Mouse (Mus musculus) hindbrain, embryonic 15.5 days (tissue): ENCODE results near the gene Actr2. TPM values are rescaled to one million over a fixed set of nuclear protein-coding genes. Genes with fewer than 3 reads are reported as not detected.
A peak's percentile ranks its signal among the peaks of the same experiment; 100 is the strongest.
"Not testable (repeated sequence)": the region's sequence is repeated elsewhere in the genome, so short reads cannot be mapped to it uniquely, and the experiment has no call there.

Experiments
- ATAC-seq: fragments of 200-750 bp; cut with Nextera tagmentation; 2 replicates; pipeline ENCODE4 v1.8.0; 2017; ENCODE audit warnings: low read depth, moderate number of reproducible peaks, moderate TSS enrichment; ENCODE audit not compliant: low FRiP score
- H3K27ac ChIP-seq: fragments of 300-500 bp; sonication (generic); replicated peaks from 2 replicates; pipeline ENCODE4 v1.5.1; 2015; ENCODE audit warnings: mild to moderate bottlenecking, inconsistent platforms
- H3K27me3 ChIP-seq: fragments of 300-500 bp; sonication (generic); 2 replicates; pipeline ENCODE4 v1.6.1; 2015; ENCODE audit warnings: control low read depth, inconsistent platforms
- H3K36me3 ChIP-seq: fragments of 300-500 bp; sonication (generic); 2 replicates; pipeline ENCODE4 v1.6.1; 2015; ENCODE audit warnings: control low read depth, inconsistent platforms
- H3K4me1 ChIP-seq: fragments of 300-500 bp; sonication (generic); replicated peaks from 2 replicates; pipeline ENCODE4 v1.6.1; 2015; ENCODE audit warnings: control low read depth, inconsistent platforms
- H3K4me2 ChIP-seq: fragments of 300-500 bp; sonication (generic); 2 replicates; pipeline ENCODE4 v1.6.1; 2015; ENCODE audit warnings: moderate library complexity, mild to moderate bottlenecking, inconsistent platforms
- H3K4me3 ChIP-seq: fragments of 300-500 bp; sonication (generic); 2 replicates; pipeline ENCODE4 v1.5.1; 2015; ENCODE audit warnings: mild to moderate bottlenecking, inconsistent platforms
- H3K9ac ChIP-seq: fragments of 300-500 bp; sonication (generic); 2 replicates; pipeline ENCODE4 v1.6.1; 2015; ENCODE audit warnings: inconsistent platforms
- H3K9me3 ChIP-seq: fragments of 300-500 bp; sonication (generic); 2 replicates; pipeline ENCODE4 v1.6.1; 2016; ENCODE audit warnings: control low read depth, inconsistent platforms
- WGBS: fragments of 180-500 bp; shearing (Covaris S2); methylation state at CpG from one replicate; pipeline ENCODE4 v1.1.7; 2015; 5-methylcytosine and 5-hydroxymethylcytosine counted together
- polyA plus RNA-seq: library from polyadenylated mRNA; unstranded; fragments of >200 nt; fragmentation: Nextera tagmentation; extraction: Ambion mirVana; gene quantifications from 2 replicates; pipeline ENCODE4 v1.2.1, GENCODE M21; 2015

The Actr2 gene
- polyA plus RNA-seq: 151 and 156 TPM in 2 replicates

- Histone ChIP-seq H3K4me2 (peak within 1 kb of the TSS; percentile 65), H3K9ac (peak within 1 kb of the TSS; percentile 74), H3K4me3 (peak within 1 kb of the TSS; percentile 85), H3K4me1 (peaks cover 22% of the 10 kb centered on the region), H3K36me3 (no peaks in the 10 kb centered on the region), H3K27ac (peak within 1 kb of the TSS; percentile 88), H3K9me3 (no peaks in the 10 kb centered on the region), H3K27me3 (no peaks in the 10 kb centered on the region)
- under 1% methylated on average over 43 of the region's 57 CpGs for WGBS
- ATAC-seq: peak; percentile 99
These were observed at the start of gene Actr2 for GRCm38 (mm10) chr11:20112741-20113480. Actr2 (minus strand) TSS chr11:20112913.

GRCm38 (mm10) chr11:20158879-20159278, 46.2 kb upstream of the Actr2 start:
- Histone ChIP-seq H3K36me3 (no peaks in the 10 kb centered on the region), H3K9ac (no peak overlapping the region), H3K27ac (no peak overlapping the region), H3K4me3 (no peak overlapping the region), H3K4me1 (no peaks in the 10 kb centered on the region), H3K9me3 (no peaks in the 10 kb centered on the region), H3K27me3 (no peaks in the 10 kb centered on the region), H3K4me2 (no peak overlapping the region)
- ATAC-seq: no peak

GRCm38 (mm10) chr11:20153542-20153941, 40.8 kb upstream of the Actr2 start:
- H3K27me3 ChIP-seq, H3K27ac ChIP-seq, H3K36me3 ChIP-seq, H3K4me1 ChIP-seq, ATAC-seq, H3K4me3 ChIP-seq, H3K9ac ChIP-seq, H3K9me3 ChIP-seq, H3K4me2 ChIP-seq: not testable (repeated sequence)
- WGBS: 95% methylated on average over 5 of the region's 5 CpGs

- Histone ChIP-seq H3K9ac (no peak overlapping the region), H3K36me3 (no peaks in the 10 kb centered on the region), H3K27ac (no peak overlapping the region), H3K4me1 (no peaks in the 10 kb centered on the region), H3K4me2 (no peak overlapping the region), H3K9me3 (no peaks in the 10 kb centered on the region), H3K4me3 (no peak overlapping the region), H3K27me3 (no peaks in the 10 kb centered on the region)
- no peak for ATAC-seq
- 85% methylated on average over 4 of the region's 4 CpGs for WGBS
These were observed 39.6 kb upstream of the Actr2 start for GRCm38 (mm10) chr11:20152107-20152901.

- Histone ChIP-seq H3K36me3 (no peaks in the 10 kb centered on the region), H3K4me1 (no peaks in the 10 kb centered on the region), H3K27ac (no peak overlapping the region), H3K9ac (no peak overlapping the region), H3K4me2 (no peak overlapping the region), H3K9me3 (no peaks in the 10 kb centered on the region), H3K4me3 (no peak overlapping the region), H3K27me3 (no peaks in the 10 kb centered on the region)
- no peak for ATAC-seq
- 84% methylated on average over 5 of the region's 5 CpGs for WGBS
These were observed 38.6 kb upstream of the Actr2 start for GRCm38 (mm10) chr11:20151290-20151689.

- no peak overlapping the region for H3K27ac ChIP-seq
- H3K36me3 ChIP-seq: no peaks in the 10 kb centered on the region
- no peak overlapping the region for H3K4me3 ChIP-seq
- no peaks in the 10 kb centered on the region for H3K4me1 ChIP-seq
- no peak for ATAC-seq
- no peaks in the 10 kb centered on the region for H3K9me3 ChIP-seq
- no peak overlapping the region for H3K9ac ChIP-seq
- no peak overlapping the region for H3K4me2 ChIP-seq
- WGBS: 94% methylated on average over 3 of the region's 3 CpGs
- no peaks in the 10 kb centered on the region for H3K27me3 ChIP-seq
These were observed 37.2 kb upstream of the Actr2 start for GRCm38 (mm10) chr11:20149936-20150335.

GRCm38 (mm10) chr11:20145383-20145782, 32.7 kb upstream of the Actr2 start:
- H3K27me3 ChIP-seq: no peaks in the 10 kb centered on the region
- 25% methylated on average over 9 of the region's 9 CpGs for WGBS
- no peak overlapping the region for H3K27ac ChIP-seq
- no peak overlapping the region for H3K9ac ChIP-seq
- H3K4me3 ChIP-seq: no peak overlapping the region
- H3K36me3 ChIP-seq: no peaks in the 10 kb centered on the region
- no peaks in the 10 kb centered on the region for H3K4me1 ChIP-seq
- H3K9me3 ChIP-seq: no peaks in the 10 kb centered on the region
- H3K4me2 ChIP-seq: no peak overlapping the region
- no peak for ATAC-seq

GRCm38 (mm10) chr11:20144536-20145263, 32.0 kb upstream of the Actr2 start:
- H3K27ac ChIP-seq: no peak overlapping the region
- no peak overlapping the region for H3K9ac ChIP-seq
- no peak overlapping the region for H3K4me3 ChIP-seq
- H3K9me3 ChIP-seq: no peaks in the 10 kb centered on the region
- no peaks in the 10 kb centered on the region for H3K27me3 ChIP-seq
- WGBS: 82% methylated on average over 9 of the region's 9 CpGs
- no peak for ATAC-seq
- H3K36me3 ChIP-seq: no peaks in the 10 kb centered on the region
- H3K4me1 ChIP-seq: no peaks in the 10 kb centered on the region
- no peak overlapping the region for H3K4me2 ChIP-seq

GRCm38 (mm10) chr11:20143687-20144086, 31.0 kb upstream of the Actr2 start:
- not testable (repeated sequence) for H3K4me2 ChIP-seq, H3K9me3 ChIP-seq, H3K4me1 ChIP-seq, H3K4me3 ChIP-seq, H3K36me3 ChIP-seq, H3K27ac ChIP-seq, H3K27me3 ChIP-seq, H3K9ac ChIP-seq, ATAC-seq
- 98% methylated on average over 4 of the region's 4 CpGs for WGBS

- 93% methylated on average over 5 of the region's 5 CpGs for WGBS
- ATAC-seq: no peak
These were observed 29.8 kb upstream of the Actr2 start for GRCm38 (mm10) chr11:20142516-20142915.

GRCm38 (mm10) chr11:20140286-20140685, 27.6 kb upstream of the Actr2 start:
- Histone ChIP-seq H3K4me1 (no peaks in the 10 kb centered on the region), H3K4me3 (no peak overlapping the region), H3K9me3 (no peaks in the 10 kb centered on the region), H3K27me3 (no peaks in the 10 kb centered on the region), H3K9ac (no peak overlapping the region), H3K4me2 (no peak overlapping the region), H3K27ac (no peak overlapping the region), H3K36me3 (no peaks in the 10 kb centered on the region)
- WGBS: 79% methylated on average over 5 of the region's 5 CpGs
- ATAC-seq: no peak

More at GRCm38 (mm10) chr11:20142516-20142915, 29.8 kb upstream of the Actr2 start:
- Histone ChIP-seq H3K4me2 (no peak overlapping the region), H3K4me3 (no peak overlapping the region), H3K4me1 (no peaks in the 10 kb centered on the region), H3K27me3 (no peaks in the 10 kb centered on the region), H3K36me3 (no peaks in the 10 kb centered on the region), H3K9me3 (no peaks in the 10 kb centered on the region), H3K9ac (no peak overlapping the region), H3K27ac (no peak overlapping the region)

GRCm38 (mm10) chr11:20139711-20140110, 27.0 kb upstream of the Actr2 start:
- Histone ChIP-seq H3K36me3 (no peaks in the 10 kb centered on the region), H3K27me3 (no peaks in the 10 kb centered on the region), H3K9me3 (no peaks in the 10 kb centered on the region), H3K9ac (no peak overlapping the region), H3K27ac (no peak overlapping the region), H3K4me1 (no peaks in the 10 kb centered on the region), H3K4me2 (no peak overlapping the region), H3K4me3 (no peak overlapping the region)
- 100% methylated on average over 2 of the region's 2 CpGs for WGBS
- ATAC-seq: no peak
